ENCODE assay signal across 8 mouse cellular contexts in genomic region chr19:46315752-46316610, GRCm38 (mm10). TPM values are rescaled to one million over a fixed set of nuclear protein-coding genes. Genes with fewer than 3 reads are reported as not detected.
DNase-seq lines count a peak whose midpoint lies in the region; ATAC-seq and TF ChIP-seq lines count a peak whose summit lies in the region.

No protein-coding gene starts in this region.

- TF ChIP-seq CTCF in liver, embryonic 14.5 days (IDR thresholded peaks at IDR 0.05; ENCODE audit: low read depth) = no peak

- H3K9me3 ChIP-seq in heart, embryonic 15.5 days (replicated peaks) = no peaks in the 10 kb centered on the region
- no peaks in the 10 kb centered on the region for H3K9me3 ChIP-seq in hindbrain, embryonic 12.5 days (replicated peaks)
- H3K9me3 ChIP-seq in liver, embryonic 14.5 days (ENCODE audit: control insufficient read depth, low read length) = no peaks in the 10 kb centered on the region

- no peak for DNase-seq in heart, postnatal 36 days
- peak; percentile 35 for DNase-seq in cerebellum, adult 11-12 months
- DNase-seq in liver, embryonic 14.5 days (ENCODE audit: low read depth in 3 of 3, low spot score in 3 of 3) = no peak
- DNase-seq in urinary bladder, postnatal 14 days (ENCODE audit: low spot score) = no peak
- DNase-seq in lung, postnatal 14 days = no peak

- H3K27ac ChIP-seq in heart, embryonic 15.5 days = no peak overlapping the region
- H3K27ac ChIP-seq in hindbrain, embryonic 12.5 days = no peak overlapping the region
- peak overlapping the region; percentile 90 for H3K27ac ChIP-seq in liver, embryonic 14.5 days

- peaks cover 42% of the 10 kb centered on the region for H3K4me1 ChIP-seq in heart, embryonic 15.5 days (replicated peaks)
- peaks cover 38% of the 10 kb centered on the region for H3K4me1 ChIP-seq in hindbrain, embryonic 12.5 days
- H3K4me1 ChIP-seq in liver, embryonic 14.5 days (replicated peaks; ENCODE audit: control insufficient read depth in 2 of 2, insufficient read depth in 2 of 2, low read length in 1 of 2) = peaks cover 36 to 40% of the 10 kb centered on the region in 2 experiments

- no peak for ATAC-seq in heart, embryonic 15.5 days (replicated peaks; ENCODE audit: insufficient number of reproducible peaks, insufficient read depth, low FRiP score, low read depth)
- ATAC-seq in hindbrain, embryonic 12.5 days (ENCODE audit: low FRiP score) = no peak
- ATAC-seq in liver, embryonic 14.5 days (ENCODE audit: insufficient read depth) = peak; percentile 36
- ATAC-seq in megakaryocyte-erythroid progenitor cell, adult 5-6 weeks (replicated peaks; ENCODE audit: low FRiP score, low TSS enrichment, poor library complexity, severe bottlenecking) = no peak

- H3K9ac ChIP-seq in heart, embryonic 15.5 days = no peak overlapping the region
- no peak overlapping the region; the same call in 1 of the 2 replicates for H3K9ac ChIP-seq in hindbrain, embryonic 12.5 days
- peak overlapping the region; percentile 61 for H3K9ac ChIP-seq in liver, embryonic 14.5 days (replicated peaks)

- TF ChIP-seq EP300 in liver, embryonic 14.5 days (IDR thresholded peaks at IDR 0.05; ENCODE audit: low read depth) = no peak

- 0 out of 2 replicates have a peak overlapping the region, but pooled peaks have one; percentile 84 for H3K4me2 ChIP-seq in heart, embryonic 15.5 days
- peak overlapping the region; percentile 73 for H3K4me2 ChIP-seq in hindbrain, embryonic 12.5 days (replicated peaks)
- H3K4me2 ChIP-seq in liver, embryonic 14.5 days (ENCODE audit: low read depth) = peak overlapping the region; percentile 65

- intact Hi-C loops in heart, postnatal 36 days (cut with DNase I) = no loop called here

- H3K27me3 ChIP-seq in heart, embryonic 15.5 days = peaks cover 86% of the 10 kb centered on the region
- H3K27me3 ChIP-seq in hindbrain, embryonic 12.5 days = peaks cover 92% of the 10 kb centered on the region
- peaks cover 53% of the 10 kb centered on the region for H3K27me3 ChIP-seq in liver, embryonic 14.5 days (ENCODE audit: control insufficient read depth, insufficient read depth, low read length)

- WGBS in heart, embryonic 15.5 days = 39% methylated on average over 12 of the region's 12 CpGs
- 53% methylated on average over 12 of the region's 12 CpGs for WGBS in hindbrain, embryonic 12.5 days
- WGBS in liver, embryonic 14.5 days (ENCODE audit: insufficient replicate concordance) = 40% methylated on average over 12 of the region's 12 CpGs

- no peak overlapping the region for H3K4me3 ChIP-seq in heart, embryonic 15.5 days
- no peak overlapping the region; the same call in 1 of the 2 replicates for H3K4me3 ChIP-seq in hindbrain, embryonic 12.5 days
- peak overlapping the region; percentile 20 to 47 for H3K4me3 ChIP-seq in liver, embryonic 14.5 days (ENCODE audit: insufficient read depth in 1 of 2, low read depth in 2 of 2, low read length in 2 of 2)

- H3K36me3 ChIP-seq in heart, embryonic 15.5 days = peaks cover 16% of the 10 kb centered on the region
- H3K36me3 ChIP-seq in hindbrain, embryonic 12.5 days = peaks cover 16% of the 10 kb centered on the region
- no peaks in the 10 kb centered on the region for H3K36me3 ChIP-seq in liver, embryonic 14.5 days (replicated peaks; ENCODE audit: control insufficient read depth, insufficient read depth, low read depth)

RNA-seq across cellular contexts. Expression of gene Psd, which starts 11.0 kb away (rescaled TPM):
- polyA plus RNA-seq in heart, embryonic 15.5 days (2015; fragmentation: Nextera tagmentation; extraction: Ambion mirVana) = 4.5 and 6.8 TPM in 2 replicates
- total RNA-seq in heart, postnatal 36 days (2021) = 1 to 10 TPM in 1 of 2 experiments, under 1 TPM in 1; 0.57 to 1.3 TPM
- 33.2 and 34.7 TPM in 2 replicates for polyA plus RNA-seq in hindbrain, embryonic 12.5 days (2016; fragmentation: Nextera tagmentation; extraction: Ambion mirVana)
- polyA plus RNA-seq in liver, embryonic 14.5 days (2012; rRNA removed) = 4.9 and 5.9 TPM in 2 replicates
- polyA plus RNA-seq in liver, embryonic 14.5 days (2014; fragmentation: Nextera tagmentation; extraction: Ambion mirVana) = 4.9 and 6.2 TPM in 2 replicates
- total RNA-seq in megakaryocyte-erythroid progenitor cell, adult 5-6 weeks (2014; fragmentation: Nextera tagmentation) = 3.4 and 7.1 TPM in 2 replicates
- total RNA-seq in megakaryocyte-erythroid progenitor cell, adult 5-6 weeks (2017) = 0.99 TPM in 1 of 2 replicates, not detected in the other

RNA-seq across cellular contexts. Expression of gene Nfkb2, which starts 11.9 kb away (rescaled TPM):
- 7.7 and 13.5 TPM in 2 replicates for polyA plus RNA-seq in heart, embryonic 15.5 days (2015; fragmentation: Nextera tagmentation; extraction: Ambion mirVana)
- total RNA-seq in heart, postnatal 36 days (2021) = 10 to 100 TPM; 16.6 to 22.8 TPM
- 4.7 and 5.0 TPM in 2 replicates for polyA plus RNA-seq in hindbrain, embryonic 12.5 days (2016; fragmentation: Nextera tagmentation; extraction: Ambion mirVana)
- 4.0 and 4.5 TPM in 2 replicates for polyA plus RNA-seq in liver, embryonic 14.5 days (2012; rRNA removed)
- polyA plus RNA-seq in liver, embryonic 14.5 days (2014; fragmentation: Nextera tagmentation; extraction: Ambion mirVana) = 2.6 and 3.9 TPM in 2 replicates
- 2.8 and 5.6 TPM in 2 replicates for total RNA-seq in megakaryocyte-erythroid progenitor cell, adult 5-6 weeks (2014; fragmentation: Nextera tagmentation)
- total RNA-seq in megakaryocyte-erythroid progenitor cell, adult 5-6 weeks (2017) = 4.9 and 6.1 TPM in 2 replicates

RNA-seq across cellular contexts. Expression of gene Fbxl15, which starts 12.0 kb away (rescaled TPM):
- 10.5 and 11.4 TPM in 2 replicates for polyA plus RNA-seq in heart, embryonic 15.5 days (2015; fragmentation: Nextera tagmentation; extraction: Ambion mirVana)
- 1 to 10 TPM; 4.2 to 4.4 TPM for total RNA-seq in heart, postnatal 36 days (2021)
- polyA plus RNA-seq in hindbrain, embryonic 12.5 days (2016; fragmentation: Nextera tagmentation; extraction: Ambion mirVana) = 26.2 and 28.3 TPM in 2 replicates
- 6.3 and 8.0 TPM in 2 replicates for polyA plus RNA-seq in liver, embryonic 14.5 days (2012; rRNA removed)
- polyA plus RNA-seq in liver, embryonic 14.5 days (2014; fragmentation: Nextera tagmentation; extraction: Ambion mirVana) = 10.0 and 12.5 TPM in 2 replicates
- 4.7 TPM in 1 of 2 replicates, not detected in the other for total RNA-seq in megakaryocyte-erythroid progenitor cell, adult 5-6 weeks (2014; fragmentation: Nextera tagmentation)
- 0.42 and 2.5 TPM in 2 replicates for total RNA-seq in megakaryocyte-erythroid progenitor cell, adult 5-6 weeks (2017)

RNA-seq across cellular contexts. Expression of gene Cuedc2, which starts 22.5 kb away (rescaled TPM):
- 118 and 139 TPM in 2 replicates for polyA plus RNA-seq in heart, embryonic 15.5 days (2015; fragmentation: Nextera tagmentation; extraction: Ambion mirVana)
- total RNA-seq in heart, postnatal 36 days (2021) = 10 to 100 TPM; 87.2 to 94.6 TPM
- polyA plus RNA-seq in hindbrain, embryonic 12.5 days (2016; fragmentation: Nextera tagmentation; extraction: Ambion mirVana) = 239 and 261 TPM in 2 replicates
- polyA plus RNA-seq in liver, embryonic 14.5 days (2012; rRNA removed) = 35.3 and 54.9 TPM in 2 replicates
- polyA plus RNA-seq in liver, embryonic 14.5 days (2014; fragmentation: Nextera tagmentation; extraction: Ambion mirVana) = 76.6 and 79.2 TPM in 2 replicates
- total RNA-seq in megakaryocyte-erythroid progenitor cell, adult 5-6 weeks (2014; fragmentation: Nextera tagmentation) = 58.5 and 61.2 TPM in 2 replicates
- total RNA-seq in megakaryocyte-erythroid progenitor cell, adult 5-6 weeks (2017) = 100 and 121 TPM in 2 replicates

RNA-seq across cellular contexts. Expression of gene Mfsd13a, which starts 24.9 kb away (rescaled TPM):
- 4.1 and 7.5 TPM in 2 replicates for polyA plus RNA-seq in heart, embryonic 15.5 days (2015; fragmentation: Nextera tagmentation; extraction: Ambion mirVana)
- total RNA-seq in heart, postnatal 36 days (2021) = 1 to 10 TPM; 2.4 to 2.5 TPM
- 7.1 and 7.6 TPM in 2 replicates for polyA plus RNA-seq in hindbrain, embryonic 12.5 days (2016; fragmentation: Nextera tagmentation; extraction: Ambion mirVana)
- polyA plus RNA-seq in liver, embryonic 14.5 days (2012; rRNA removed) = 9.5 and 12.5 TPM in 2 replicates
- polyA plus RNA-seq in liver, embryonic 14.5 days (2014; fragmentation: Nextera tagmentation; extraction: Ambion mirVana) = 8.3 and 9.5 TPM in 2 replicates
- 15.0 and 16.5 TPM in 2 replicates for total RNA-seq in megakaryocyte-erythroid progenitor cell, adult 5-6 weeks (2014; fragmentation: Nextera tagmentation)
- 1.3 and 1.7 TPM in 2 replicates for total RNA-seq in megakaryocyte-erythroid progenitor cell, adult 5-6 weeks (2017)

Comparison
In these comparisons a context has a peak if more than half of its experiments do, and no peak if none do; other contexts are left out.
1. H3K4me3 ChIP-seq: peak in liver, embryonic 14.5 days (2 of 2); none in heart, embryonic 15.5 days (single experiment) and hindbrain, embryonic 12.5 days (single experiment).
2. Peak in every context shown above with its lines, with median percentiles within 50 percentile points of each other: H3K4me2 ChIP-seq.